8 mouse cellular contexts compared by ENCODE assay signal in the genomic region with DNA sequence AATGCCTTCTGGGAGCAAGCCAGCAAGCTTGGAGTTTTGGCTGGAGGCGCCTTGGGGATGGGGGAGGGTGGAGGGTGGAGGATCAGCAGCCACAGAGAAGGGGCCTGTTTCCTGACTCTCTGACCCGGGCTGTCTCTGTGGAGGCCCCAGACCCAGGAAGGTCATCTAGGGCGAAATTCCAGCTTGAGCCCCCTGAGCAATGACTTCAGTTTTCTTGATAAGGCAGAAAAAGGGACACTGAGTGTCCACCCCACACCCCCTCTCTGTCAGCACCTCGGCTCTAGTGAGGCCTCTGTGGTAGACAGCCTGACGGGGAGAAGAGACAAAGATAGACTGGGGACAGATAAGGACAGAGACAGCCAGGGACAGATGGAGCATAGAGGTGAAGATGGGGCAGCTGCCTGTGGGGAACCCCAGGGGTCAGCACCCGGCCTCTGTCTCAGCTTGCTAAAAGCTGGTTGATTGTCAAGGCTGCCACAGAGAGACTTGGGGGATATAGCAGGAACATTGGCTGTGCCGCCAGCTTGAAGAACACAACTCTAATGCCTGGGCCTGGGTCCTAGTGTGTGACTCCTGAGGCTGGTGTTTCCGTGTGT.
DNase-seq lines count a peak whose midpoint lies in the region; ATAC-seq and TF ChIP-seq lines count a peak whose summit lies in the region.

No protein-coding gene starts in this region.

- H3K27me3 ChIP-seq in midbrain, embryonic 13.5 days = no peaks in the 10 kb centered on the region
- no peaks in the 10 kb centered on the region for H3K27me3 ChIP-seq in midbrain, embryonic 11.5 days (ENCODE audit: control insufficient read depth, insufficient read depth, low read length)
- no peaks in the 10 kb centered on the region for H3K27me3 ChIP-seq in heart, postnatal 0 days (ENCODE audit: control insufficient read depth, insufficient read depth, low read length)

- TF ChIP-seq EP300 in heart, postnatal 0 days (IDR thresholded peaks at IDR 0.05; ENCODE audit: low read depth) = no peak

- H3K27ac ChIP-seq in midbrain, embryonic 13.5 days = no peak overlapping the region
- no peak overlapping the region for H3K27ac ChIP-seq in midbrain, embryonic 11.5 days (ENCODE audit: low read depth, low read length)
- peak overlapping the region; percentile 82 for H3K27ac ChIP-seq in heart, postnatal 0 days (ENCODE audit: low read depth)

- H3K4me3 ChIP-seq in midbrain, embryonic 13.5 days (replicated peaks) = no peak overlapping the region
- no peak overlapping the region for H3K4me3 ChIP-seq in midbrain, embryonic 11.5 days (ENCODE audit: low read depth, low read length)
- H3K4me3 ChIP-seq in heart, postnatal 0 days (ENCODE audit: low read depth, low read length) = no peak overlapping the region

- H3K4me1 ChIP-seq in midbrain, embryonic 13.5 days (replicated peaks) = no peaks in the 10 kb centered on the region
- H3K4me1 ChIP-seq in midbrain, embryonic 11.5 days (ENCODE audit: control insufficient read depth, insufficient read depth, low read length) = no peaks in the 10 kb centered on the region; the same call in 1 of the 2 replicates
- peaks cover 25% of the 10 kb centered on the region for H3K4me1 ChIP-seq in heart, postnatal 0 days (ENCODE audit: control insufficient read depth, insufficient read depth)

- 67% methylated on average over 8 of the region's 8 CpGs for WGBS in midbrain, embryonic 13.5 days
- WGBS in midbrain, embryonic 11.5 days = 64% methylated on average over 8 of the region's 8 CpGs
- 43% methylated on average over 8 of the region's 8 CpGs for WGBS in heart, postnatal 0 days

- ATAC-seq in midbrain, embryonic 13.5 days = peak; percentile 22; the same call in 1 of the 2 replicates
- no peak for ATAC-seq in midbrain, embryonic 11.5 days (ENCODE audit: low FRiP score)
- ATAC-seq in heart, postnatal 0 days (ENCODE audit: insufficient read depth, low read depth) = peak; percentile 25

- H3K9ac ChIP-seq in midbrain, embryonic 13.5 days (replicated peaks) = no peak overlapping the region
- H3K9ac ChIP-seq in midbrain, embryonic 11.5 days (ENCODE audit: low read length) = no peak overlapping the region; the same call in 1 of the 2 replicates
- no peak overlapping the region for H3K9ac ChIP-seq in heart, postnatal 0 days (replicated peaks; ENCODE audit: low read depth, low read length)

- DNase-seq in embryo, embryonic 10 days (ENCODE audit: low spot score) = peak; percentile 13
- no peak for DNase-seq in embryo, embryonic 11 days
- DNase-seq in midbrain, embryonic 11.5 days (ENCODE audit: low spot score, missing footprints) = no peak
- peak; percentile 41 for DNase-seq in heart, postnatal 0 days (ENCODE audit: low spot score)
- peak; percentile 58 for DNase-seq in lung, postnatal 4 days
- no peak for DNase-seq in spleen, adult 12 weeks (ENCODE audit: low spot score)
- no peak for DNase-seq in right cerebral cortex, adult 2 months (ENCODE audit: low spot score in 2 of 2)

- H3K4me2 ChIP-seq in midbrain, embryonic 13.5 days (replicated peaks) = no peak overlapping the region
- no peak overlapping the region for H3K4me2 ChIP-seq in midbrain, embryonic 11.5 days
- H3K4me2 ChIP-seq in heart, postnatal 0 days (ENCODE audit: low read depth, low read length) = no peak overlapping the region

- no peaks in the 10 kb centered on the region for H3K9me3 ChIP-seq in midbrain, embryonic 13.5 days
- H3K9me3 ChIP-seq in midbrain, embryonic 11.5 days (ENCODE audit: control insufficient read depth, low read length) = no peaks in the 10 kb centered on the region; the same call in 1 of the 2 replicates
- no peaks in the 10 kb centered on the region for H3K9me3 ChIP-seq in heart, postnatal 0 days (replicated peaks; ENCODE audit: control insufficient read depth, low read length)

- TF ChIP-seq CTCF in heart, postnatal 0 days (IDR thresholded peaks at IDR 0.05; ENCODE audit: low read depth) = no peak

- H3K36me3 ChIP-seq in midbrain, embryonic 13.5 days = no peaks in the 10 kb centered on the region
- no peaks in the 10 kb centered on the region for H3K36me3 ChIP-seq in midbrain, embryonic 11.5 days (ENCODE audit: control insufficient read depth, insufficient read depth, low read length)
- H3K36me3 ChIP-seq in heart, postnatal 0 days (replicated peaks; ENCODE audit: control insufficient read depth, insufficient read depth, low read length) = peaks cover 3% of the 10 kb centered on the region; the same call in 1 of the 2 replicates

Comparison
In these comparisons a context has a peak if more than half of its experiments do, and no peak if none do; other contexts are left out.
1. DNase-seq: peak in embryo, embryonic 10 days (single experiment), heart, postnatal 0 days (single experiment) and lung, postnatal 4 days (2 of 2); none in embryo, embryonic 11 days (single experiment), midbrain, embryonic 11.5 days (single experiment), spleen, adult 12 weeks (single experiment) and right cerebral cortex, adult 2 months (0 of 2).